Mouse (Mus musculus): ENCODE data around the gene Nlgn3. TPM values are rescaled to one million over a fixed set of nuclear protein-coding genes. Genes with fewer than 3 reads are reported as not detected.

Nlgn3 gene
- polyA plus RNA-seq, 1 experiment from 2014 or later: 33.8 TPM

GRCm38 (mm10) chrX:101273875-101274738, 24.9 kb upstream of the Nlgn3 start, which contains the start of gene Med12:
Med12 (plus strand) TSS chrX:101274030.
- Histone ChIP-seq H3K4me2 (peak within 1 kb of the TSS; percentile 57), H3K4me3 (peak within 1 kb of the TSS; percentile 56), H3K27ac (peak within 1 kb of the TSS; percentile 51), H3K36me3 (ENCODE audit: poor library complexity, severe bottlenecking) (peaks cover 22% of the 10 kb centered on the region), H3K9ac (peak within 1 kb of the TSS; percentile 73), H3K27me3 (no peaks in the 10 kb centered on the region), H3K9me3 (replicated peaks) (no peaks in the 10 kb centered on the region), H3K4me1 (peaks cover 10% of the 10 kb centered on the region; the same call in 1 of the 2 replicates)
- WGBS: 14% methylated on average over 54 of the region's 54 CpGs
- peak; percentile 99 for ATAC-seq

GRCm38 (mm10) chrX:101282813-101283212, 16.2 kb upstream of the Nlgn3 start:
- no peak overlapping the region for H3K4me3 ChIP-seq
- no peak for ATAC-seq
- 81% methylated on average over 6 of the region's 6 CpGs for WGBS
- no peaks in the 10 kb centered on the region for H3K9me3 ChIP-seq (replicated peaks)
- H3K36me3 ChIP-seq (ENCODE audit: poor library complexity, severe bottlenecking): peaks cover 77% of the 10 kb centered on the region
- H3K27ac ChIP-seq: no peak overlapping the region
- no peak overlapping the region for H3K4me2 ChIP-seq
- H3K27me3 ChIP-seq: no peaks in the 10 kb centered on the region
- no peaks in the 10 kb centered on the region for H3K4me1 ChIP-seq
- no peak overlapping the region for H3K9ac ChIP-seq

- no peak overlapping the region for H3K4me3 ChIP-seq
- no peaks in the 10 kb centered on the region for H3K9me3 ChIP-seq (replicated peaks)
- no peaks in the 10 kb centered on the region for H3K27me3 ChIP-seq
- H3K9ac ChIP-seq: no peak overlapping the region
- WGBS: 32% methylated on average over 6 of the region's 6 CpGs
- H3K4me1 ChIP-seq: no peaks in the 10 kb centered on the region
- no peak overlapping the region for H3K27ac ChIP-seq
- peaks cover 87% of the 10 kb centered on the region for H3K36me3 ChIP-seq (ENCODE audit: poor library complexity, severe bottlenecking)
- peak; percentile 67 for ATAC-seq
- H3K4me2 ChIP-seq: no peak overlapping the region
Measured at GRCm38 (mm10) chrX:101285534-101285933, 13.4 kb upstream of the Nlgn3 start.

GRCm38 (mm10) chrX:101285953-101286670, 12.9 kb upstream of the Nlgn3 start:
- no peak for ATAC-seq
- H3K27me3 ChIP-seq: no peaks in the 10 kb centered on the region
- H3K27ac ChIP-seq: no peak overlapping the region
- 90% methylated on average over 14 of the region's 14 CpGs for WGBS
- no peak overlapping the region for H3K4me3 ChIP-seq
- peaks cover 91% of the 10 kb centered on the region for H3K36me3 ChIP-seq (ENCODE audit: poor library complexity, severe bottlenecking)
- no peak overlapping the region for H3K9ac ChIP-seq
- no peak overlapping the region for H3K4me2 ChIP-seq
- no peaks in the 10 kb centered on the region for H3K9me3 ChIP-seq (replicated peaks)
- no peaks in the 10 kb centered on the region for H3K4me1 ChIP-seq

- Histone ChIP-seq H3K4me1 (no peaks in the 10 kb centered on the region), H3K27ac (no peak overlapping the region), H3K27me3 (no peaks in the 10 kb centered on the region), H3K36me3 (ENCODE audit: poor library complexity, severe bottlenecking) (peaks cover 90% of the 10 kb centered on the region), H3K4me3 (no peak overlapping the region), H3K9me3 (replicated peaks) (no peaks in the 10 kb centered on the region), H3K4me2 (no peak overlapping the region), H3K9ac (no peak overlapping the region)
- no peak for ATAC-seq
- 95% methylated on average over 3 of the region's 3 CpGs for WGBS
Measured at GRCm38 (mm10) chrX:101287543-101287942, 11.4 kb upstream of the Nlgn3 start.

- Histone ChIP-seq H3K4me3 (no peak overlapping the region), H3K9me3 (replicated peaks) (no peaks in the 10 kb centered on the region), H3K4me2 (no peak overlapping the region), H3K27me3 (no peaks in the 10 kb centered on the region), H3K36me3 (ENCODE audit: poor library complexity, severe bottlenecking) (peaks cover 90% of the 10 kb centered on the region), H3K4me1 (no peaks in the 10 kb centered on the region), H3K27ac (no peak overlapping the region), H3K9ac (no peak overlapping the region)
- ATAC-seq: no peak
- 98% methylated on average over 6 of the region's 6 CpGs for WGBS
Measured at GRCm38 (mm10) chrX:101288432-101288831, 10.5 kb upstream of the Nlgn3 start.

GRCm38 (mm10) chrX:101289037-101289436, 9.9 kb upstream of the Nlgn3 start:
- Histone ChIP-seq H3K4me1 (no peaks in the 10 kb centered on the region), H3K9ac (no peak overlapping the region), H3K27me3 (no peaks in the 10 kb centered on the region), H3K4me2 (no peak overlapping the region), H3K4me3 (no peak overlapping the region), H3K27ac (no peak overlapping the region), H3K9me3 (replicated peaks) (no peaks in the 10 kb centered on the region), H3K36me3 (ENCODE audit: poor library complexity, severe bottlenecking) (peaks cover 90% of the 10 kb centered on the region)
- no peak for ATAC-seq
- WGBS: 92% methylated on average over 7 of the region's 7 CpGs

- no peak for ATAC-seq
- no peak overlapping the region for H3K27ac ChIP-seq
- peaks cover 85% of the 10 kb centered on the region for H3K36me3 ChIP-seq (ENCODE audit: poor library complexity, severe bottlenecking)
- H3K4me2 ChIP-seq: no peak overlapping the region
- no peak overlapping the region for H3K9ac ChIP-seq
- H3K9me3 ChIP-seq (replicated peaks): no peaks in the 10 kb centered on the region
- H3K27me3 ChIP-seq: no peaks in the 10 kb centered on the region
- 85% methylated on average over 10 of the region's 10 CpGs for WGBS
- no peaks in the 10 kb centered on the region for H3K4me1 ChIP-seq
- H3K4me3 ChIP-seq: no peak overlapping the region
Measured at GRCm38 (mm10) chrX:101290111-101290510, 8.9 kb upstream of the Nlgn3 start.

- ATAC-seq: peak; percentile 82
- Histone ChIP-seq H3K27me3 (no peaks in the 10 kb centered on the region), H3K4me2 (peak overlapping the region; percentile 60), H3K36me3 (ENCODE audit: poor library complexity, severe bottlenecking) (peaks cover 20% of the 10 kb centered on the region), H3K4me1 (peaks cover 35% of the 10 kb centered on the region), H3K4me3 (peak overlapping the region; percentile 52), H3K9ac (peak overlapping the region; percentile 78), H3K9me3 (replicated peaks) (no peaks in the 10 kb centered on the region), H3K27ac (peak overlapping the region; percentile 80)
- WGBS: 35% methylated on average over 11 of the region's 13 CpGs
Measured at GRCm38 (mm10) chrX:101299473-101300426, 782 bp downstream of the Nlgn3 start.

- H3K4me3 ChIP-seq: peak overlapping the region; percentile 52
- peak; percentile 53 for ATAC-seq
- peaks cover 35% of the 10 kb centered on the region for H3K4me1 ChIP-seq
- H3K27ac ChIP-seq: peak overlapping the region; percentile 80
- H3K9me3 ChIP-seq (replicated peaks): no peaks in the 10 kb centered on the region
- peaks cover 20% of the 10 kb centered on the region for H3K36me3 ChIP-seq (ENCODE audit: poor library complexity, severe bottlenecking)
- peak overlapping the region; percentile 78 for H3K9ac ChIP-seq
- peak overlapping the region; percentile 60 for H3K4me2 ChIP-seq
- WGBS: 34% methylated on average over 13 of the region's 13 CpGs
- H3K27me3 ChIP-seq: no peaks in the 10 kb centered on the region
Measured at GRCm38 (mm10) chrX:101300427-101301030, 1.6 kb downstream of the Nlgn3 start.

- H3K4me3 ChIP-seq: peak overlapping the region; percentile 52
- no peak overlapping the region for H3K27ac ChIP-seq
- WGBS: 65% methylated on average over 9 of the region's 9 CpGs
- H3K36me3 ChIP-seq (ENCODE audit: poor library complexity, severe bottlenecking): peaks cover 13% of the 10 kb centered on the region
- H3K9ac ChIP-seq: peak overlapping the region; percentile 78
- H3K4me1 ChIP-seq: peaks cover 35% of the 10 kb centered on the region
- H3K9me3 ChIP-seq (replicated peaks): no peaks in the 10 kb centered on the region
- no peaks in the 10 kb centered on the region for H3K27me3 ChIP-seq
- H3K4me2 ChIP-seq: peak overlapping the region; percentile 60
- ATAC-seq: no peak
Measured at GRCm38 (mm10) chrX:101301654-101302053, 2.7 kb downstream of the Nlgn3 start.
